In the genomic region with DNA sequence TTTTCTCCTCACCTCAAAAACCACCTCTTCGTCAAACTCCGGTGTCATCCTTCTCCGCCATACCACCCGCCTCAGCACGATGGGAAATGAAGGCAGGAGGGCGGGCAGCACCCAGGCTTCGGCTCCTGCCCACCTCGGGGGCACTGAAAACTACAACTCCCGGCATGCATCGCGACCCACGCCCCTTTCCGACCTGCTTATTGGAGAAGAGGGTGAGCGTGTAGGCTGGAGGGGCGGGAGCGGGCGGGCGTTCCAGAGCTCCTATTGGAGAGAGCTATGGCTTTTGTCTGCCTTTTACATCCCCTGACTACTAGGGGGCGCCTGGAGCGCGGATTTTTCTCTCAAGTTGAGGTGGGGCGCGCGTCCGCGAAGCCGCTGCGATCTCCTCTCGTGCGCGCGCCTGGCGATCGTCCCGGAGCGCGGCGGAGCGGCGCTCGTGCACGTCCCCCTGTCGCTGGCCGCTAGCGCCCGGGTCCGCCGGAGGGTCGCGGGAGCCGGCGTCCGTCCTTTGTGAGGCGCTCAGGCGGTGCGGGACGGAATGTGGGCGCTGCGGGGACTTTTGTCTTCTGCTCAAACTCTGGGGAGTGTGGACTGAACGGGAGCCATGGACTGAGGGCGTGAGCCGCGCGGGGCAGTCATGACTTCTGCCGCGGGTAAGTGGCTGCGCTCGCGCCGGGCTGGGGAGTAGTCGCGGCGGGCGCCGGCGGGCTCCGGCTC, we compare ENCODE assay signal across 8 mouse cellular contexts. TPM values are rescaled to one million over a fixed set of nuclear protein-coding genes. Genes with fewer than 3 reads are reported as not detected.
A peak's percentile ranks its signal among the peaks of the same experiment; 100 is the strongest.
DNase-seq lines count a peak whose midpoint lies in the region; ATAC-seq lines count a peak whose summit lies in the region.

A gene (minus strand): TSS at position 160 of the 717 bp plus-strand sequence.
A gene (plus strand): TSS at position 344 of the 717 bp plus-strand sequence.

- WGBS in heart, embryonic 14.5 days = under 1% methylated on average over 62 of the region's 77 CpGs
- WGBS in liver, embryonic 13.5 days (ENCODE audit: insufficient replicate concordance) = under 1% methylated on average over 77 of the region's 77 CpGs
- under 1% methylated on average over 77 of the region's 77 CpGs for WGBS in stomach, embryonic 16.5 days

- ATAC-seq in CD4-positive, CD25-positive, alpha-beta regulatory T cell, adult 4 months = peak; percentile 86
- peak; percentile 98 for ATAC-seq in heart, embryonic 14.5 days (ENCODE audit: insufficient number of reproducible peaks, insufficient read depth, low FRiP score, low read depth)
- ATAC-seq in liver, embryonic 13.5 days (ENCODE audit: low read depth) = peak; percentile 95
- peak; percentile 99 for ATAC-seq in stomach, embryonic 16.5 days (ENCODE audit: insufficient read depth, low FRiP score)

- H3K4me2 ChIP-seq in heart, embryonic 14.5 days (ENCODE audit: low read length) = peak within 1 kb of the TSS; percentile 92
- peak within 1 kb of the TSS; percentile 76 for H3K4me2 ChIP-seq in liver, embryonic 13.5 days
- peak within 1 kb of the TSS; percentile 80 for H3K4me2 ChIP-seq in stomach, embryonic 16.5 days (ENCODE audit: low read depth, low read length)

- H3K4me3 ChIP-seq in heart, embryonic 14.5 days (ENCODE audit: control insufficient read depth in 1 of 2, insufficient read depth in 1 of 2, low read depth in 1 of 2, low read length in 2 of 2) = peak within 1 kb of the TSS; percentile 76 to 97
- peak within 1 kb of the TSS; percentile 92 for H3K4me3 ChIP-seq in liver, embryonic 13.5 days (replicated peaks)
- peak within 1 kb of the TSS; percentile 86 for H3K4me3 ChIP-seq in stomach, embryonic 16.5 days (replicated peaks; ENCODE audit: low read length)

- 0 out of 2 replicates have a peak, but pooled peaks cover 2% of the 10 kb centered on the region for H3K36me3 ChIP-seq in heart, embryonic 14.5 days (ENCODE audit: control insufficient read depth, insufficient read depth, low read length)
- 0 out of 2 replicates have a peak, but pooled peaks cover 7% of the 10 kb centered on the region for H3K36me3 ChIP-seq in liver, embryonic 13.5 days
- H3K36me3 ChIP-seq in stomach, embryonic 16.5 days (ENCODE audit: control insufficient read depth, insufficient read depth, low read length) = no peaks in the 10 kb centered on the region

- no peaks in the 10 kb centered on the region for H3K27me3 ChIP-seq in heart, embryonic 14.5 days (ENCODE audit: control insufficient read depth, insufficient read depth, low read length)
- H3K27me3 ChIP-seq in liver, embryonic 13.5 days = no peaks in the 10 kb centered on the region
- no peaks in the 10 kb centered on the region for H3K27me3 ChIP-seq in stomach, embryonic 16.5 days (ENCODE audit: control insufficient read depth, insufficient read depth, low read length)

- H3K27ac ChIP-seq in heart, embryonic 14.5 days (replicated peaks in 1 of 2; ENCODE audit: control insufficient read depth in 1 of 2, insufficient read depth in 1 of 2, low read depth in 2 of 2, low read length in 2 of 2) = peak within 1 kb of the TSS; percentile 53 to 76
- H3K27ac ChIP-seq in liver, embryonic 13.5 days = peak within 1 kb of the TSS; percentile 85
- H3K27ac ChIP-seq in stomach, embryonic 16.5 days (ENCODE audit: low read length) = peak within 1 kb of the TSS; percentile 75

- H3K4me1 ChIP-seq in heart, embryonic 14.5 days (ENCODE audit: control insufficient read depth in 2 of 2, insufficient read depth in 2 of 2, low read length in 2 of 2) = peaks cover 0 to 17% of the 10 kb centered on the region in 2 experiments; a peak in 3 of 4 replicates
- peaks cover 34% of the 10 kb centered on the region for H3K4me1 ChIP-seq in liver, embryonic 13.5 days (replicated peaks)
- peaks cover 11% of the 10 kb centered on the region for H3K4me1 ChIP-seq in stomach, embryonic 16.5 days (ENCODE audit: control insufficient read depth, insufficient read depth, low read length)

- peak within 1 kb of the TSS; percentile 95 for H3K9ac ChIP-seq in heart, embryonic 14.5 days (ENCODE audit: low read length)
- peak within 1 kb of the TSS; percentile 96 for H3K9ac ChIP-seq in liver, embryonic 13.5 days
- peak within 1 kb of the TSS; percentile 94 for H3K9ac ChIP-seq in stomach, embryonic 16.5 days (ENCODE audit: low read length)

- no peaks in the 10 kb centered on the region for H3K9me3 ChIP-seq in heart, embryonic 14.5 days (ENCODE audit: control insufficient read depth, low read length)
- no peaks in the 10 kb centered on the region for H3K9me3 ChIP-seq in liver, embryonic 13.5 days (replicated peaks)
- no peaks in the 10 kb centered on the region for H3K9me3 ChIP-seq in stomach, embryonic 16.5 days (replicated peaks; ENCODE audit: control insufficient read depth, low read length)

- DNase-seq in c-Kit-negative CD71-positive TER-119-positive erythroid progenitor cells, embryonic 14.5 days (ENCODE audit: low read depth, low spot score) = peak; percentile 100
- peak; percentile 98 for DNase-seq in fibroblast of lung, adult 2 months (ENCODE audit: low read depth)
- DNase-seq in kidney, postnatal 14 days = peak; percentile 99
- peak; percentile 98 for DNase-seq in liver, embryonic 13.5 days
- DNase-seq in neural tube, embryonic 10.5 days (ENCODE audit: extremely low spot score, low spot score) = peak; percentile 98

RNA-seq across cellular contexts. Expression of the first gene that starts in this region (rescaled TPM):
- 10 to 100 TPM; 10.5 to 19.7 TPM for polyA plus RNA-seq in CD4-positive, CD25-positive, alpha-beta regulatory T cell, adult 4 months (2017; shearing (Covaris generic))
- polyA plus RNA-seq in heart, embryonic 14.5 days (2014; fragmentation: Nextera tagmentation; extraction: Ambion mirVana) = 22.5 and 25.7 TPM in 2 replicates
- 11.3 and 16.2 TPM in 2 replicates for polyA plus RNA-seq in liver, embryonic 13.5 days (2015; fragmentation: Nextera tagmentation; extraction: Ambion mirVana)
- 26.4 and 27.4 TPM in 2 replicates for polyA plus RNA-seq in stomach, embryonic 16.5 days (2015; fragmentation: Nextera tagmentation; extraction: Ambion mirVana)

RNA-seq across cellular contexts. Expression of the second gene that starts in this region (rescaled TPM):
- 1 to 10 TPM; 1.7 TPM for polyA plus RNA-seq in CD4-positive, CD25-positive, alpha-beta regulatory T cell, adult 4 months (2017; shearing (Covaris generic))
- 2.7 and 3.9 TPM in 2 replicates for polyA plus RNA-seq in heart, embryonic 14.5 days (2014; fragmentation: Nextera tagmentation; extraction: Ambion mirVana)
- 2.4 and 3.0 TPM in 2 replicates for polyA plus RNA-seq in liver, embryonic 13.5 days (2015; fragmentation: Nextera tagmentation; extraction: Ambion mirVana)
- 3.7 and 3.9 TPM in 2 replicates for polyA plus RNA-seq in stomach, embryonic 16.5 days (2015; fragmentation: Nextera tagmentation; extraction: Ambion mirVana)

Comparison
In these comparisons a context has a peak if more than half of its experiments do, and no peak if none do; other contexts are left out.
1. Peak in every context shown above with its lines: DNase-seq, ATAC-seq, H3K4me3 ChIP-seq and H3K27ac ChIP-seq.